Mouse (Mus musculus) liver, embryonic 14.5 days (tissue): ENCODE results near the gene Vps54.
A peak's percentile ranks its signal among the peaks of the same experiment; 100 is the strongest.

Experiments used
- CTCF ChIP-seq: IDR thresholded peaks from 2 replicates; pipeline ENCODE4 v1.5.1; 2016; ENCODE audit warnings: antibody characterized with exemption, low read depth, control low read depth
- EP300 ChIP-seq: IDR thresholded peaks from 2 replicates; pipeline ENCODE4 v1.6.1; 2016; ENCODE audit warnings: antibody characterized with exemption, low read depth

DNA sequence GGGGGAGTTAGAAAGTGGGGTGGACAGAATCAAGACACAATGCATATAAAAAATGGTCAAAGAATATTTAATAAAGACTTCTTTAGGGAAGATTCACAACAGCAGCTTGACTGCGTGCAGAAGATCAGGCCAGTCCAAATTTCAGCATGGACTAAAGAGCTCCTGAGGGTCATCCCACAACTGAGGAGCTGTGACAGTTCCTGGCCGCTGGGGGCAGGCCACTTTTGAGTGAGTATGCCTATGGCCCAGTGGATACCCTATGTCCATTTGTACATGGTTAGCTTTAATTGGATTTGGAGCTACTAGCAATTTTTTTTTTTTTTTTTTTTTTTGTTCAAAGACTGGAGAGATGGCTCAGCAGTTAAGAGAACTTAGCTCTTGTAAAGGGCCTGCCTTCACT is 87.7 kb downstream of the Vps54 start:
- TF ChIP-seq CTCF (peak; percentile 36), EP300 (no peak)
